8 mouse cellular contexts compared by ENCODE assay signal in genomic region chr19:38125219-38125610, GRCm38 (mm10). TPM values are rescaled to one million over a fixed set of nuclear protein-coding genes. Genes with fewer than 3 reads are reported as not detected.
DNase-seq lines count a peak whose midpoint lies in the region; ATAC-seq and TF ChIP-seq lines count a peak whose summit lies in the region.

Gene Rbp4, minus strand, starts transcription at chr19:38125281.

- TF ChIP-seq CTCF in gastrocnemius, adult 2 months (IDR thresholded peaks at IDR 0.05) = no peak

- peaks cover 10% of the 10 kb centered on the region; the same call in 1 of the 2 replicates for H3K27me3 ChIP-seq in neural tube, embryonic 11.5 days (ENCODE audit: control insufficient read depth, insufficient read depth, low read length)
- 0 out of 2 replicates have a peak, but pooled peaks cover 3% of the 10 kb centered on the region for H3K27me3 ChIP-seq in limb, embryonic 11.5 days (ENCODE audit: control insufficient read depth, insufficient read depth, low read length)
- peaks cover 6% of the 10 kb centered on the region; the same call in 1 of the 2 replicates for H3K27me3 ChIP-seq in stomach, embryonic 14.5 days (ENCODE audit: control insufficient read depth, insufficient read depth, low read length)

- peak within 1 kb of the TSS; percentile 69 for H3K4me3 ChIP-seq in gastrocnemius, adult 2 months
- peak within 1 kb of the TSS; percentile 60 for H3K4me3 ChIP-seq in neural tube, embryonic 11.5 days (ENCODE audit: low read depth, low read length)
- H3K4me3 ChIP-seq in limb, embryonic 11.5 days (ENCODE audit: low read depth, low read length) = peak within 1 kb of the TSS; percentile 52
- peak within 1 kb of the TSS; percentile 51 for H3K4me3 ChIP-seq in stomach, embryonic 14.5 days (ENCODE audit: low read depth, low read length)

- no peaks in the 10 kb centered on the region for H3K36me3 ChIP-seq in neural tube, embryonic 11.5 days (ENCODE audit: control insufficient read depth, insufficient read depth, low read length)
- H3K36me3 ChIP-seq in limb, embryonic 11.5 days (ENCODE audit: control insufficient read depth, insufficient read depth, low read length) = no peaks in the 10 kb centered on the region
- no peaks in the 10 kb centered on the region for H3K36me3 ChIP-seq in stomach, embryonic 14.5 days (ENCODE audit: control insufficient read depth, insufficient read depth, low read length)

- H3K9ac ChIP-seq in neural tube, embryonic 11.5 days (ENCODE audit: low read length) = peak within 1 kb of the TSS; percentile 49
- H3K9ac ChIP-seq in limb, embryonic 11.5 days (ENCODE audit: low read length) = peak within 1 kb of the TSS; percentile 60
- peak within 1 kb of the TSS; percentile 28; the same call in 1 of the 2 replicates for H3K9ac ChIP-seq in stomach, embryonic 14.5 days (replicated peaks; ENCODE audit: low read depth, low read length)

- ATAC-seq in neural tube, embryonic 11.5 days (ENCODE audit: insufficient read depth, low FRiP score, low TSS enrichment) = no peak
- ATAC-seq in limb, embryonic 11.5 days (ENCODE audit: insufficient number of reproducible peaks, low FRiP score, low TSS enrichment, low read depth) = no peak
- ATAC-seq in stomach, embryonic 14.5 days (ENCODE audit: insufficient number of reproducible peaks, insufficient read depth, low FRiP score, low read depth) = no peak

- intact Hi-C loops in gastrocnemius, adult 2 months (cut with DNase I) = no loop called here

- peak within 1 kb of the TSS; percentile 84 for H3K4me2 ChIP-seq in neural tube, embryonic 11.5 days (ENCODE audit: low read depth)
- peak within 1 kb of the TSS; percentile 77 for H3K4me2 ChIP-seq in limb, embryonic 11.5 days (ENCODE audit: low read depth, severe bottlenecking)
- H3K4me2 ChIP-seq in stomach, embryonic 14.5 days (replicated peaks; ENCODE audit: low read depth, low read length) = peak within 1 kb of the TSS; percentile 89

- H3K4me1 ChIP-seq in neural tube, embryonic 11.5 days (ENCODE audit: control insufficient read depth, insufficient read depth, low read length) = no peaks in the 10 kb centered on the region
- no peaks in the 10 kb centered on the region for H3K4me1 ChIP-seq in limb, embryonic 11.5 days (ENCODE audit: control insufficient read depth, insufficient read depth, low read length)
- no peaks in the 10 kb centered on the region for H3K4me1 ChIP-seq in stomach, embryonic 14.5 days (ENCODE audit: control insufficient read depth, insufficient read depth, low read length)

- H3K27ac ChIP-seq in gastrocnemius, adult 2 months = peak within 1 kb of the TSS; percentile 31; the same call in 1 of the 2 replicates
- no peak within 1 kb of the TSS for H3K27ac ChIP-seq in neural tube, embryonic 11.5 days (ENCODE audit: low read depth, low read length)
- H3K27ac ChIP-seq in limb, embryonic 11.5 days (replicated peaks; ENCODE audit: low read depth, low read length) = no peak within 1 kb of the TSS
- 0 out of 2 replicates have a peak within 1 kb of the TSS, but pooled peaks have one; percentile 48 for H3K27ac ChIP-seq in stomach, embryonic 14.5 days (ENCODE audit: low read length)

- 68% methylated on average over 6 of the region's 6 CpGs for WGBS in neural tube, embryonic 11.5 days
- 69% methylated on average over 6 of the region's 6 CpGs for WGBS in limb, embryonic 11.5 days
- WGBS in stomach, embryonic 14.5 days = 52% methylated on average over 6 of the region's 6 CpGs

- no peak for DNase-seq in gastrocnemius, adult 2 months
- no peak for DNase-seq in gastrocnemius, postnatal 25 days
- DNase-seq in neural tube, embryonic 11.5 days (ENCODE audit: low spot score) = no peak
- no peak for DNase-seq in neural tube, embryonic 10.5 days (ENCODE audit: extremely low spot score, low spot score)
- DNase-seq in limb, embryonic 11.5 days (ENCODE audit: low spot score) = no peak
- no peak for DNase-seq in cerebellum, postnatal 14 days
- no peak for DNase-seq in embryo, embryonic 10.5 days (ENCODE audit: low spot score)

- H3K9me3 ChIP-seq in neural tube, embryonic 11.5 days (ENCODE audit: control insufficient read depth, low read length) = no peaks in the 10 kb centered on the region
- H3K9me3 ChIP-seq in limb, embryonic 11.5 days (ENCODE audit: control insufficient read depth, low read length) = no peaks in the 10 kb centered on the region
- no peaks in the 10 kb centered on the region for H3K9me3 ChIP-seq in stomach, embryonic 14.5 days (ENCODE audit: control insufficient read depth, low read depth, low read length)

RNA-seq across cellular contexts. Expression of gene Rbp4, which starts in this region (rescaled TPM):
- 1 to 10 TPM; 1.1 to 1.7 TPM for total RNA-seq in gastrocnemius, adult 2 months (2021)
- total RNA-seq in gastrocnemius, postnatal 25 days (2021) = 1 to 10 TPM; 1.1 to 8.8 TPM
- polyA plus RNA-seq in neural tube, embryonic 11.5 days (2014; fragmentation: Nextera tagmentation; extraction: Ambion mirVana) = 2.1 and 3.2 TPM in 2 replicates
- polyA plus RNA-seq in limb, embryonic 11.5 days (2014; fragmentation: Nextera tagmentation; extraction: Ambion mirVana) = 4.2 and 6.1 TPM in 2 replicates
- 19.9 and 21.4 TPM in 2 replicates for polyA plus RNA-seq in stomach, embryonic 14.5 days (2014; fragmentation: Nextera tagmentation; extraction: Ambion mirVana)

Comparison
In these comparisons a context has a peak if more than half of its experiments do, and no peak if none do; other contexts are left out.
1. H3K27ac ChIP-seq: peak in gastrocnemius, adult 2 months (single experiment) and stomach, embryonic 14.5 days (single experiment); none in neural tube, embryonic 11.5 days (single experiment) and limb, embryonic 11.5 days (single experiment).
2. Peak in every context shown above with its lines, with median percentiles within 50 percentile points of each other: H3K4me3 ChIP-seq, H3K4me2 ChIP-seq and H3K9ac ChIP-seq.